Mouse (Mus musculus): ENCODE results near the gene Prkn.

DNA sequence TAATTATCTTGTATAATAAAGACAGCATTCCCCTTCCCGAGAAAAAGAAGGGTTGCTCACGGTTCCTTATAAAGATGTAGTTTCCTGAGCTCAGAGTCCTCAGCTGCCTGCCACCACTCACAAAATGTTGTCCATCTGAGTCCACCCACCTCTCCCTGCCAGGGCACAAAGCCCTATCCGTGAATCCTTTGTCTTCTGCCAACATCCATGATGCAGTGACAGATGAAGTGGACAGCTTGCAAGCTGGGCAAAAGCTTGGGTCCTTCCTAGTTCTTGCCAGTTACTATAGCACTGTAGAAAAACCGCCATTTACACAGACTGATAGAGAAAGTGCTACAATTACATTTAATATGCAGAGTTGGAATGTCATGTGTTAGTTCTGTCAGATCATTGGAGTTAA lies 649.9 kb downstream of the Prkn start:
- TF ChIP-seq CTCF (IDR thresholded peaks at IDR 0.05; ENCODE audit: borderline replicate concordance, insufficient read depth, low read depth, low read length) (no peak), POLR2A (IDR thresholded peaks at IDR 0.05; ENCODE audit: borderline replicate concordance, insufficient read depth, low read length) (no peak)

Measured in cerebellum, adult 2 months (tissue).